Mouse (Mus musculus): ENCODE results near the gene Klhdc8a. TPM values are rescaled to one million over a fixed set of nuclear protein-coding genes. Genes with fewer than 3 reads are reported as not detected.

Klhdc8a gene
- polyA plus RNA-seq, 1 experiment from 2014 or later = 5.4 TPM

DNA sequence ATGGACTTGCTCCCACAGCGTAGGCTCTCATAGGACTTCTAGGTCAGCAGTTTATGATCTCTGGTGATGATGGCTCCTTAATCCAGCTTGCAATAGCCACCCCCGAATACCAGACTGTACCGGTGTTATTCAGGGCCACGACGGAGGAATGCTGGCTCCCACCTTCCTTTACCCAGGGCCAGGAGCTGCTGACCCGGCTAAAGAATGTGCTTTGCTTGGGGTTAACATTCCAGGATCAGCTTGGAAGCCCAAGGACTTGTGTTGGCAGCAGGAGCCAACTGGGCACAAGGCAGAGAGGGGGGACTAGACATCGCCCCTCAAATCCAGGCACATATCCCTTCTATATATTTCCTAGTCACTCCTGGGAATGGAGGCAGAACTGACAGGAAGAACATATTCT lies 12.3 kb downstream of the Klhdc8a start:
- Histone ChIP-seq H3K4me1 (replicated peaks) (peaks cover 4% of the 10 kb centered on the region), H3K4me3 (no peak overlapping the region), H3K4me2 (no peak overlapping the region), H3K9ac (no peak overlapping the region), H3K27me3 (peaks cover 11% of the 10 kb centered on the region; the same call in 1 of the 2 replicates), H3K9me3 (no peaks in the 10 kb centered on the region), H3K36me3 (no peaks in the 10 kb centered on the region), H3K27ac (no peak overlapping the region)
- 68% methylated on average over 7 of the region's 7 CpGs for WGBS
- ATAC-seq (ENCODE audit: low FRiP score) = no peak

- Histone ChIP-seq H3K9ac (no peak overlapping the region), H3K4me2 (no peak overlapping the region), H3K36me3 (no peaks in the 10 kb centered on the region), H3K4me3 (no peak overlapping the region), H3K27me3 (peaks cover 11% of the 10 kb centered on the region; the same call in 1 of the 2 replicates), H3K4me1 (replicated peaks) (peaks cover 5% of the 10 kb centered on the region), H3K9me3 (no peaks in the 10 kb centered on the region), H3K27ac (no peak overlapping the region)
- WGBS = 85% methylated on average over 10 of the region's 10 CpGs
- no peak for ATAC-seq (ENCODE audit: low FRiP score)
Measured at GRCm38 (mm10) chr1:132311174-132311859, 12.9 kb downstream of the Klhdc8a start.

- H3K27ac ChIP-seq = no peak overlapping the region
- 75% methylated on average over 2 of the region's 2 CpGs for WGBS
- peaks cover 12% of the 10 kb centered on the region for H3K4me1 ChIP-seq (replicated peaks)
- H3K9me3 ChIP-seq = no peaks in the 10 kb centered on the region
- H3K9ac ChIP-seq = no peak overlapping the region
- no peak overlapping the region for H3K4me2 ChIP-seq
- H3K36me3 ChIP-seq = no peaks in the 10 kb centered on the region
- peaks cover 11% of the 10 kb centered on the region; the same call in 1 of the 2 replicates for H3K27me3 ChIP-seq
- no peak for ATAC-seq (ENCODE audit: low FRiP score)
- H3K4me3 ChIP-seq = no peak overlapping the region
Measured at GRCm38 (mm10) chr1:132312043-132312442, 13.6 kb downstream of the Klhdc8a start.

GRCm38 (mm10) chr1:132312703-132313102 lies 14.3 kb downstream of the Klhdc8a start:
- H3K9me3 ChIP-seq = no peaks in the 10 kb centered on the region
- 68% methylated on average over 3 of the region's 3 CpGs for WGBS
- no peak overlapping the region for H3K9ac ChIP-seq
- no peak overlapping the region for H3K4me3 ChIP-seq
- H3K4me1 ChIP-seq (replicated peaks) = peaks cover 19% of the 10 kb centered on the region
- H3K27me3 ChIP-seq = peaks cover 11% of the 10 kb centered on the region; the same call in 1 of the 2 replicates
- no peak for ATAC-seq (ENCODE audit: low FRiP score)
- H3K4me2 ChIP-seq = no peak overlapping the region
- no peaks in the 10 kb centered on the region for H3K36me3 ChIP-seq
- no peak overlapping the region for H3K27ac ChIP-seq

DNA sequence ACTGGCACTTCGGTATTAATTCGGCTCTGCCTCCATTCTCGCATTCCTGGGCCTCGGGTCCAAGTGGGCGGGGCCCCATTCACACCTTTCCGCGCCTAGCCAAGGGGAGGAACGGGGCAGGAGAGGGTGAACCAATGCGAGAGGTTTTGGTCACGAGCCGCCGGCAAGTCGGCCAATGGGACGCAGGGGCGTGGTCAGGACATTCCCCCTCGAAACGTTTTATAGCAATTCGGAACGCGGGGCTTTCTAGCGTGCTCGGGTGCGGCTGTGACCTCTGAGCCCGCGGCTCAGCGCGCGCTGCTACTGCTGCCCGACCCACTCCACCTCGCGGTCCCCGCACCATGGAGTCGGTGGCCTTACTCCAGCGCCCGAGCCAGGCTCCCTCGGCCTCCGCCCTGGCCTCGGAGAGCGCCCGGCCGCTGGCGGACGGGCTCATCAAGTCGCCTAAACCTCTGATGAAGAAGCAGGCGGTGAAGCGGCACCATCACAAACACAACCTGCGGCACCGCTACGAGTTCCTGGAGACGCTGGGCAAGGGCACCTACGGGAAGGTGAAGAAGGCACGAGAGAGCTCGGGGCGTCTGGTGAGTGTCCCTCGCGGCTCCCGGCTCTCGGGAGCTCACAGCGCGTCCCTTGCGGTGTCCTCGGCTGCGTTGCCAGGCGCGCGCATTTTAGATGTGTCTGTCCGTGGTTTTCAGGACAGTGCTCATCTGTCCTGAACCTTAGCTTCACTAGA lies 17.6 kb downstream of the Klhdc8a start, which contains the start of gene Nuak2:
Gene Nuak2, plus strand, starts transcription at position 238 of the 736 bp plus-strand sequence.
- Histone ChIP-seq H3K27ac (peak within 1 kb of the TSS; percentile 86), H3K27me3 (peaks cover 11% of the 10 kb centered on the region; the same call in 1 of the 2 replicates), H3K9ac (peak within 1 kb of the TSS; percentile 87), H3K4me2 (peak within 1 kb of the TSS; percentile 90), H3K9me3 (no peaks in the 10 kb centered on the region), H3K36me3 (no peaks in the 10 kb centered on the region), H3K4me3 (peak within 1 kb of the TSS; percentile 77), H3K4me1 (replicated peaks) (peaks cover 49% of the 10 kb centered on the region)
- peak; percentile 86 for ATAC-seq (ENCODE audit: low FRiP score)
- WGBS = under 1% methylated on average over 67 of the region's 67 CpGs

DNA sequence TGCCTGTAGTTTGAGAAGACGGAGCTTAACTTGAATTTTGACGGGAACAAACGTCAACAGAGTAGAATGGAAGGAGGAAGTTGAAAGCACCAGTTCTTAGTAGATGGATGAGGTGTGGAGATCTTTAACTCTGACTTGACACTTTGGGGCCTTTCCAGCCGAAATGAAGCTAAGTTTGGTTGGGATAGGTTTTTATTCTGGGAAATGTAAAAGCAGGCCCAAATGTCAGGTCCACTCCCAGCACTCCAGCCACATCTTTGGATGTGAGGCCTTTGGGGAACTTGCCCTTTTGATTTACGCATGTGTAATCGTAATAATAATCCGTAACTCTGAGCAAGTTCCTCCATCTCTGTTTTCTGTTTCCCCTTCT lies 18.2 kb downstream of the Klhdc8a start:
- peak overlapping the region; percentile 77 for H3K4me3 ChIP-seq
- peaks cover 55% of the 10 kb centered on the region for H3K4me1 ChIP-seq (replicated peaks)
- H3K27me3 ChIP-seq = peaks cover 11% of the 10 kb centered on the region; the same call in 1 of the 2 replicates
- H3K9me3 ChIP-seq = no peaks in the 10 kb centered on the region
- H3K27ac ChIP-seq = peak overlapping the region; percentile 86
- H3K4me2 ChIP-seq = peak overlapping the region; percentile 90
- H3K9ac ChIP-seq = peak overlapping the region; percentile 87
- ATAC-seq (ENCODE audit: low FRiP score) = no peak
- WGBS = 19% methylated on average over 7 of the region's 7 CpGs
- H3K36me3 ChIP-seq = no peaks in the 10 kb centered on the region

DNA sequence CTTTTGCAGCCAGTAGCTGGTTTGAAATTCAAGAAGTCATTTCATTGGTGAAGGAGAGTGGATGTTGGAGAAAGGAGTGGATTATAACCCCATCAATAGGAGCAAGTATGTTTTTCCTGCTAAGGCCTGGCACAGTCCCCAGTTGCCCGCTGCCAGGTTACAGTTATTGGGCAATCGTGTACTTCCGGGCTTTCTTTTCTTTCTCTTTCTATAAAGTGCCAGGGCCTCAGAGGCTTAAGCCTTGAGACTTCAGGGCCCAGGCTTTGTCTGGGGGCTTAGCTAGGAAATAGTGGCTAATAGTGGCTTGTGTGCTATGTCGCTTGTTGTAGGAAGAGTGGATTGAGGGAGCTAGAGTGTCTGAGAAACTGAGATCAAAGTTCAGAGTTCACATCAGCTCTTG lies 19.0 kb downstream of the Klhdc8a start:
- Histone ChIP-seq H3K9me3 (no peaks in the 10 kb centered on the region), H3K4me1 (replicated peaks) (peaks cover 63% of the 10 kb centered on the region), H3K27me3 (peaks cover 11% of the 10 kb centered on the region; the same call in 1 of the 2 replicates), H3K27ac (peak overlapping the region; percentile 86), H3K4me2 (peak overlapping the region; percentile 90), H3K9ac (peak overlapping the region; percentile 87), H3K36me3 (no peaks in the 10 kb centered on the region), H3K4me3 (peak overlapping the region; percentile 77)
- ATAC-seq (ENCODE audit: low FRiP score) = no peak
- 31% methylated on average over 4 of the region's 4 CpGs for WGBS

DNA sequence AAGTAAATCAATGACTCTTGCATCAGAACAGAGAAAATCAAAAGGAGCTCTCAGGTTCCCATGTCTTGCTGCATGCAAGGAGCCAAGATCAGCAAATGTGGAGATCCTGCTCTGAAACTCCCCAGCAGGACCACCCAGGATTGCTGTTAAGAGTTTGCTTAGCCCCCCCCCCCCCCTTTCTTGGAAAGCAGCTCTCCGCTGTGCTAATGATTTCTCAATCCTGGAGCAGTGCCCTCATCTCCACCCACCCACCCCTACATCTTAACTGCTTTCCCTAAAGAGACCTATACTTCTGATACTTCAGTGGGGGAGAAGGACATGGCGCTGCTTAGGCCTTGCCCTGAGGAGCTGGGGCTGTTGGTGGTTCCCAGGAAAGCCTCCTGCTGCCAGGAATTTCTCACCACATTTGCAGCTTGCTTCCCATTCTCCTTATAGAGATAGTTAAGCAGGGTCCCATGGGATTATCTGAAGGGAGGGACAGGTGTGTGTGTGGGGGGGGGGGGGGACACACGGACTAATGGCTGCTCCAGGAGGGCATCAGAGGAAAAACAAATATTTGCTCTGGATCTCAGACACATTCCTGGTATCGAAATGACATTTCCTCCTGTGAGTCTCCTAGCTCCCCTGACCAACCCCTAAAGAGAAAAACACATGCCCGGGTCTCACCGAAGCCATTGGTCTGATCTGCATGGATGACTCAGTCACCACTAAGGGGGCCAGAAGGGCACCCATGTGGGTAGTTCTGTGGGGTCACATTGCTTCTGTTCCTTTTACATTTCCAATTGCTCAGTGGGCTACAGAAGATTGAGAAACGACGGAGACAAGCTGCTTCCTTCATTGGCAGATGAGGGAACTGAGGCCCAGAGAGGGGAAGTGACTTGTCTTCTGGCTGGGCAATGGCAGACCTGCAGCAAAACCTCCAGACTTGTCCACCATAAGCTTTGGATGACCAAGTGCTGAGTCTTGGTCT lies 19.8 kb downstream of the Klhdc8a start:
- peak overlapping the region; percentile 87 for H3K9ac ChIP-seq
- peak overlapping the region; percentile 90 for H3K4me2 ChIP-seq
- H3K9me3 ChIP-seq = no peaks in the 10 kb centered on the region
- WGBS = 16% methylated on average over 8 of the region's 8 CpGs
- no peak for ATAC-seq (ENCODE audit: low FRiP score)
- peak overlapping the region; percentile 77 for H3K4me3 ChIP-seq
- H3K27me3 ChIP-seq = peaks cover 11% of the 10 kb centered on the region; the same call in 1 of the 2 replicates
- peaks cover 71% of the 10 kb centered on the region for H3K4me1 ChIP-seq (replicated peaks)
- H3K36me3 ChIP-seq = no peaks in the 10 kb centered on the region
- peak overlapping the region; percentile 86 for H3K27ac ChIP-seq

- ATAC-seq (ENCODE audit: low FRiP score) = no peak
- Histone ChIP-seq H3K27ac (peak overlapping the region; percentile 86), H3K9me3 (no peaks in the 10 kb centered on the region), H3K4me2 (peak overlapping the region; percentile 90), H3K9ac (peak overlapping the region; percentile 87), H3K36me3 (no peaks in the 10 kb centered on the region), H3K4me1 (replicated peaks) (peaks cover 75% of the 10 kb centered on the region), H3K4me3 (no peak overlapping the region), H3K27me3 (peaks cover 6% of the 10 kb centered on the region; the same call in 1 of the 2 replicates)
- 33% methylated on average over 5 of the region's 5 CpGs for WGBS
Measured at GRCm38 (mm10) chr1:132319242-132319641, 20.8 kb downstream of the Klhdc8a start.

DNA sequence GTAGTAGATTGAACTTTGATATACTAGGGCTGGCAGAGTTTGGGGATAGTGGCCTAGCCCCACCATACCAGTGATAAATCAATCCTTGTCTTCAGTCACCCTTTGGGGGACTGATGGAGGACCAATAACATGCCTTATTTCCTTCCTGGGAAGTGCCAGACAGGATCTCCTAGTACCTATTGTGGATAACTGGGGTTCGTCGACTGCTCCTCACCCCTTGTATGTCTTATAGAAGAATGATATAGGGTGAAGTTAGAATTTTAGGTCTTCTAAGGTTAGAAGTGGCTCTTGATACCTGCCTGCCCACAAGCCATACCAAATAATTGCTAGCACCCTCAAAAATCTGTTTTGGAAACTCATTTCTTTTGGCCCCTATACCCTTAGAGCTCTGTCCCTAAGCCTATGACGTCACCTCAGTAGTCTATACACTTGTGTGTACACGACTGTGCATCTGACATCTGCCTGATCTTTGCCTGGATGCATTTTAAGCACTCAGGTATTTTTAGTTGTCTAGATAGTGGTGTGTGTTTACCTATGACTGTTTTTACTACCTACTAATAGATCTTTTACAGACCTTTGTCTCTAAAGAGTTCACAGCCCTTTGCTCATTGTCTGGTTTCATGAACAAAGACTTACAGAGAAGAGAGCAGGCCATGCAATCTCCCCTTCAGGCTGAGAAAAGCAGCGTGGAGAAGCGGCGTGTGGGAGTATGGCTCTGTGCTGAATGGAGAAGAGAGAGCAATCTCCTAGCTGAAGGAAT lies 23.6 kb downstream of the Klhdc8a start:
- peak overlapping the region; percentile 92 for H3K27ac ChIP-seq
- no peaks in the 10 kb centered on the region for H3K9me3 ChIP-seq
- peak overlapping the region; percentile 53 for H3K9ac ChIP-seq
- peak overlapping the region; percentile 36; the same call in 1 of the 2 replicates for H3K4me2 ChIP-seq
- peaks cover 89% of the 10 kb centered on the region for H3K4me1 ChIP-seq (replicated peaks)
- H3K27me3 ChIP-seq = no peaks in the 10 kb centered on the region
- WGBS = 29% methylated on average over 7 of the region's 7 CpGs
- H3K4me3 ChIP-seq = no peak overlapping the region
- H3K36me3 ChIP-seq = no peaks in the 10 kb centered on the region
- ATAC-seq (ENCODE audit: low FRiP score) = no peak; the same call in 1 of the 2 replicates
